Mouse (Mus musculus): ENCODE results near the gene Naa40.
A peak's percentile ranks its signal among the peaks of the same experiment; 100 is the strongest.

Naa40 gene

DNA sequence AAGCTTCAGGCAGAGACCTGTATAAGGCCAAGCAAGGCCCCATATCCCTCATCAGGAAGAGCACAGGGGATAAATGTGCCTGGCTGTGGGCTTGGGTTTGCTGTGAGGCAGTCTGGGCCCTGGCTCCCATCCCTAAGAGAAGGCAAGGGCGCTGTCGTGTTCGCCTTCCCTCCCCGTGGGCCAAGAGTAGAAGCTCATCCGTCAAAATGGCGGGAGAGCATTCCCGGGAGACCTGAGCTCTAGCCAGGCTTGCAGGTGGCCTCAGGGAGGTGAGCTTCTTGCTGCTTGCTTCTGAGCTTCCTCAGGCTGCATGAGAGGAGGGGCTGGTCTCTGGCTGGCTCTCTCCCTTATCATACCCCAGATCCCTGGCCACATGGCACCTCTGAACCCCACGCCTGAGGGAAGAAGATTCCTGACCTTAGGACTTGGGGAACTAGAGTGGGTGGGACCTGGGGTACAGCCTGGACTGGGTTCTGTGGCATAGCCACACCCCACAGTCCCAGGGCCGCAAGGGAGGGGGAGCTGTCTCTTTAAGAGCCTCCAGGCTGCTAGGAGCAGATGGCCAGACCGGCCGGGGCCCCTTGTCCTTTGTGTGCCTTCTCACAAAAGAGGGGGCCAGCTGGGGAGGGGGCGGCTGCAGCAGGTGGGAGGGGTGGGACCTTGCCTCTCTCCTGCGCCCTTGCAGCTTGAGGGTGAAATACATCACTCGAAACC lies 24.7 kb upstream of the Naa40 start:
- no peak for DNase-seq (ENCODE audit: low spot score in 2 of 2)

GRCm38 (mm10) chr19:7264766-7265331 lies 23.9 kb upstream of the Naa40 start:
- peak; percentile 72 to 74 for DNase-seq (ENCODE audit: low spot score in 2 of 2)

GRCm38 (mm10) chr19:7264088-7264765 lies 23.2 kb upstream of the Naa40 start:
- DNase-seq (ENCODE audit: low spot score in 2 of 2), result peak in 1 of 2 experiments; percentile 75

DNA sequence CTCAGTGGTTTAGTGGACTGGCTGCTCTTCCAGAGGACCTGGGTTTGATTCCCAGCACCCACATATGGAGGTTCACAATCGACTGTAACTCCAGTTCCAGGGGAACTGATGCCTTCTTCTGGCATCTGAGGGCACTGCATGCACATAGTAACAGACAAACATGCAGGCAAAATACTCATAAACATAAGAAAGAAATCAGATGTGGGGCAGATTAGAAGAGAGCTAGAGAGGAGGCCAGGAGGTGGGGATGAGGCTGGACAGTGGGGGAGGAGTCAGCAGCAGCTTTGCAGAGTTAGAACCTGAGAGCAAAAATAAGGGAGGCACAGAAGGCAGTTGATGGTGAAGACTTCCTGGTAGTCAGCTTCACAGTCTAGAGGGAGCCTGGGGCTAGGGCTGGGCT lies 21.6 kb upstream of the Naa40 start:
- no peak for DNase-seq (ENCODE audit: low spot score in 2 of 2)

- DNase-seq (ENCODE audit: low spot score in 2 of 2), result no peak
Observed at GRCm38 (mm10) chr19:7261964-7262363, 21.0 kb upstream of the Naa40 start.

- DNase-seq (ENCODE audit: low spot score in 2 of 2), result no peak
Observed at GRCm38 (mm10) chr19:7261476-7261875, 20.5 kb upstream of the Naa40 start.

GRCm38 (mm10) chr19:7257881-7258280 lies 16.9 kb upstream of the Naa40 start:
- DNase-seq (ENCODE audit: low spot score in 2 of 2), result no peak

- DNase-seq (ENCODE audit: low spot score in 2 of 2), result no peak
Observed at GRCm38 (mm10) chr19:7246021-7246420, 5.0 kb upstream of the Naa40 start.

DNA sequence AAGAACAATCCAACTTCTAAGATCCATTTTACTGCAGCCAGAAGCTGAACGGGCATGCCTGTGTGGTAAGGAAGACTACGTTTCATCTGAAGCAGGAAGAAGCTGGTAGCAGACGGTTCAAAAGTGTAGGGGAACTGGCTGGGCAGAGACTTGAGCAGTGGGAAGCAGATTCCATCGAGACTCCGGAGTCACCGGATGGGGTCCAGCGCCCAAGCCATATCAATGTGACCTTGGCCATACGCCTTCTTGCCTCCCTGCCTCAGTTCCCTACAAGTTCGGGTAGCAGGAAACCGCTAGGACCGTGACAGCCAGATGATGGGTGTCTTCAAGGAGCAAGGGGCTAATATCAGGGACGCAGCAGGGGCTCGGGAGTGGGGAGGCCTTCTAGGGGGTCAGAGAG lies 692 bp downstream of the Naa40 start:
- DNase-seq (ENCODE audit: low spot score in 2 of 2), result no peak

GRCm38 (mm10) chr19:7239574-7239973 lies 1.4 kb downstream of the Naa40 start:
- DNase-seq (ENCODE audit: low spot score in 2 of 2), result no peak

DNA sequence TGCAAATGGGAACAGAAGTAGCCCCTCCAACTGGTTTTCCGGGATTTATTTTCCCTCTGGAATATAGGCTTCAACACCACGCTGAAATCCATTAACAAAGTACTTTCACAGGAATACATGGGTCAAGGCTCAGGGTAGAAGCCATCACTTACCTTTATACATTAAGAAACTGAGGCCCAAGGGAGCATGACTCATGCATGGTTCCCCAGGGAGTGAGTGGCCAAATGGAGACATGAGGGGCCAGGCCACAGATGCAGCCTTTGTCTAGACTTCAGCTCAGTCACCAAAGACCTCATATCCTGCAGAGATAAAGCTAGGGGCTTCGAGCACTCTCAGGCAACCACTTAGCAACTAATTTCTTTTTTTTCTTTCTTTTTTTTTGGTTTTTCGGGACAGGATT lies 4.2 kb downstream of the Naa40 start:
- no peak for DNase-seq (ENCODE audit: low spot score in 2 of 2)

GRCm38 (mm10) chr19:7236011-7236410 lies 5.0 kb downstream of the Naa40 start:
- no peak for DNase-seq (ENCODE audit: low spot score in 2 of 2)

- DNase-seq (ENCODE audit: low spot score in 2 of 2), result no peak
Observed at GRCm38 (mm10) chr19:7235461-7235860, 5.5 kb downstream of the Naa40 start.

DNA sequence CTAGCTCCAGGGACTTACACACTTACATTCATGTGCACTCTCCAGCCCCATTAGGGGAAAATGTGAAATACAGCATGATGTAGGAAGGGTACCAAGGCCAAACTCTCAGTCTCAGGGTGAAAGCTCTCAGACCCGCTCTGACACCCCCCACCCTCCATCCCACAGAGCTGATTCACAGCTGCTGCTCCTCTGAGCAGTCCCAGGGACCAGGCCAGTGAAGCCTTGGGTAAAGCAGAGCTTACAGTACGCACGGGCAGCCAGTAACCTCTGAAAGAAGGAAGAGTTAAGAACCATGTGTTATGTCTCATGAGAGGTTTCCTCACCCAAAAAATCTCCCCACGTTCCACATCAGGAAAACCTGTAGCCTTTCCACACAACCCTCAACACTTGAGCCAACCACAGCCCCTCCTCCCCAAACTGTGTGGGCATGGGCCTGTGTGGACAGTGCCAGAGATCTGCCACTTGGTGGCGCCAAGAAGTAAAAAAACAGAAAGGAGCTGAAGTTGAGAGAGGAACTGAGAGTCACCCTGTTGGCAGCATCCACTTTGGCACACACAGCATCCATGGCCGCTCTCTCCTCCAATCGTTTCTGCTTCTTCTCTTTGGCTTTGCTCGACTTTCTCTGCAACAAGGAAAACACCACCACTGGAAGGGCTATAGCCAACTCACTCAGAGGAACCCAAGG lies 6.3 kb downstream of the Naa40 start:
- DNase-seq (ENCODE audit: low spot score in 2 of 2), result peak; percentile 71 to 80

DNA sequence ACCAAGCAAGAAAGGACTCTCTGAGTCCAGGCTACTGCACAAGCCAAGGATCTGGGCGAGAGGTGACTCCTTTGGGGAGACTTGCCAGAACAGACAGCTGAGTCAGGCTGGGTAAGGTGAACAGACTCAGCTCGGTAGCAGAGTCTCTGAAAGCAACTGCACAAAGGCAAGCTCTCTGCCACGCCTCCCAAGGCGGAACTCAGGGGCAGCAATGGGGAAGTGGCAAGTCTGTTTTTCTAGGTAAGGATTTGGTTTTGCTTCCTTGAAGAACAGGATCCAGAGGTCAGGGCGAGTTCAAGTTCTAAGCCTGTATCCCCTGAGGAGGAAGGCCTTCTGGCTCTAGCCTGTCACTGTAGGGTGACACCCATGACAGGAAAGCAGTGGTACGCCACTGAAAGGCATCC lies 14.5 kb downstream of the Naa40 start:
- DNase-seq (ENCODE audit: low spot score in 2 of 2), result no peak

DNA sequence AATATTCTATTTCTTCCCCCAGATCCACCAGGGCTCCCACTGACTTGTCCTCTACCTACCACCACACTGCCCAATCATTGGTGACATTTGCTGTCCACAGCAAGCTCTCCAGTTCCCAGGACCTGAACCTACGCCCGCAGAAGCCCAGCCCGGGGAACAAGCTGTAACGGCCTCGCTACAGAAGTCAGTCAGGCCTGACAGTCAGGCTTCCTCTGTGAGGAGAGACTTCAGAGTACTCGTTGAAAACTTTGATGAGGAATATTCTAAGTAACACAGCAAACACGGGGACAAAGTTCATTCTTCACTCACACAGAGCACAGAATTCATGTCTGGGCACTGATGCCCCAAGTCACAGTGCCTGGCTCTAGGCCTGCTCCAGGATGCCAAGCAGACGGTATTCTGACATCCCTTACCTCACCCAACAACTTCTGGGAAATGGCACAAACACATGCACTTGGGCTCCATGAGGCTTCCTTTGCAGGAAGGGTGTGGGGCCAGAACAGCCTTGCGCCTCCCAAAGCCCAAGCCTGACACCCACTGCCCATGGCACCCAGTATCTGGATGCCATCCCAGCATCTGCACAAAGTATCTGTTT lies 15.8 kb downstream of the Naa40 start:
- no peak for DNase-seq (ENCODE audit: low spot score in 2 of 2)

DNA sequence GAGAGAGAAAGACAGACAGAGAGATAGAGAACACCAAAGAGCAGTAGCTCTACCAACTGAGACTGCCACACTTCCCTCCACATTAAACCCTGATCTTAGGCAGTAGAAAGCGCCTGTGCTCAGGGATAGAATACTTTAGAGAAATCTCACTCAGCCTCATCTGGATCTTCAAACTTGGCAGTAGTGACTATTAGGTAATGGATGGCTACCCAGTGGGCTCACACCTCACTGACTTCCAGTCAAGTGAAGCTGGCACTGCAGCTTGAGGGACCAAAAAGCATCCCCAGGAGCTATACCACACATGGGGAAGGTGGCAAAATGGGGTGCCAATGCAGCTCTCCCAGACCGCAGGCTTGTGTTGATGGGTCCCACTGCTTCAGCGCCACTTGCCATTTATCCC lies 16.7 kb downstream of the Naa40 start:
- no peak for DNase-seq (ENCODE audit: low spot score in 2 of 2)

GRCm38 (mm10) chr19:7223488-7223887 lies 17.5 kb downstream of the Naa40 start:
- no peak for DNase-seq (ENCODE audit: low spot score in 2 of 2)

- no peak for DNase-seq (ENCODE audit: low spot score in 2 of 2)
Observed at GRCm38 (mm10) chr19:7222196-7222595, 18.8 kb downstream of the Naa40 start.

DNA sequence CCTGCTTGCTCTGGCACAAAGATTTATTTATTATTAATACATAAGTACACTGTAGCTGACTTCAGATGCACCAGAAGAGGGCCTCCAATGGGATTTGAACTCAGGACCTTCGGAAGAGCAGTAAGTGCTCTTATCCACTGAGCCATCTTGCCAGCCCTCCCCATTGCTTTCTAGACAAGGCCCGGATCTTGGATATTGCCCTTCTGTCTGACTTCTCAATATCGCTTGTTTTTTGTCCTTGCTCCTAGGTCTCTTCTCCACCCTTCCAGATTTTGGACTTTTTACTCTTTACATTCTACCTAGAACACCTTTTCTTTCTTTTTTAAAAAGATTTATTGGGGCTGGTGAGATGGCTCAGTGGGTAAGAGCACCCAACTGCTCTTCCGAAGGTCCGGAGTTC lies 22.2 kb downstream of the Naa40 start:
- DNase-seq (ENCODE audit: low spot score in 2 of 2), result no peak

GRCm38 (mm10) chr19:7217926-7218267 lies 23.1 kb downstream of the Naa40 start:
- no peak for DNase-seq (ENCODE audit: low spot score in 2 of 2)

DNA sequence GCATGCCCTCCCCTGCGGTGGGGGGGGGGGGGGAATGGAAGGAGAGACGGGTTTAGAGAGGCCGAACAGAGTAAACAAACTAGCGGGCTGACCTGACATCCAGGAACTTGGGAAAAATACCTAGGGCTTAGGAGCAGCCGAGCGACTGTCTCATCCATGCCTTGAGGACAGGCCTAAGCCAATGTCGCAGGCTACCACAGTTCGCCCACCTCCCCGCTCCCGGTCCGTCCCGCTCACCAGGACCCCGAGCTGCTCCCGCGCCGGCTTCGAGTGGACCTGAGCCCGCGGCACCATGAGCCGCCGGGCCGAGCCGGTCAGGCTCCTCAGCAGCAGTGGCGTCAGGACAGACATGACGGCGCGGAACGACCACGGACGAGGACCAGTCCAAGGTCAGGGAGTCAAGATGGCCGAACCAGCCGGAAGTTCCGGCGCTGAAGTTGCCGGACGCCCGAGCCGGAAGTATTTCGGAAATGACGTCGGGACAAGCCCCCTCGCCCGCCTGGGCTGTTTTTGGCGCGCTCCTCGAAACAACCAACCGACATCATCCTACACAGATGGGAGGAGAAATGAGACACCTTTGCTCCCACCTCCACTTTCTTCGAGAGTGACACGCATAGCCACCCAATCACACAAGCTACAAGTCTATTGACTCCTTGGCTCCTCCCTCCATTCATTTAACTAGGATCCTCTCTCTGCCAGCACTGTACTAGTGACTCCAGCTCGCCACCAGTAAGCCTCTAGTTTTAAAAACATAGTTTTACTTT lies 23.6 kb downstream of the Naa40 start, which contains the start of gene Cox8a:
Cox8a (minus strand) TSS at position 455 of the 764 bp plus-strand sequence.
- DNase-seq (ENCODE audit: low spot score in 2 of 2), result peak; percentile 97 to 98
